Mouse (Mus musculus): ENCODE measurements around the gene Vmn1r116. TPM values are rescaled to one million over a fixed set of nuclear protein-coding genes. Genes with fewer than 3 reads are reported as not detected.
"Not testable (repeated sequence)": the region's sequence is repeated elsewhere in the genome, so short reads cannot be mapped to it uniquely, and the experiment has no call there.

The Vmn1r116 gene
- not detected in 2 replicates for polyA plus RNA-seq (2012)

DNA sequence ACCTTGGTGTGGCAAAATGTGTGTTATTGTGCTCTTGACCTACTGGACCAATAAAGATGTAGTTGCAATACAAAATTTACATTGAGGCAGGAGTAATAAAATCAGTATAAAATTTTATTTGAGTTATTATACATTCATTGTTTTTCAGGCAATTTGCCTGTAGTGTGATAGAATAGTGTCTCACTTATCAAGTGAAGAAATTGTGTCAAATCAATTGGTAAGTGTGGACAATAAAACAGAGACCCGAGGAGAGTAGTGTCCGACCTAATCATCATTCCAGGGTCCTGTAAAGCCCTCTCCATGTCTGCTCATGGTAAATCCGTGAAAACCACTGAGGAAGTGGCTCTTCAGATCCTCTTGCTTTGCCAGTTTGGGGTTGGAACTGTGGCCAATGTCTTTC is at the start of gene Vmn1r116:
Gene Vmn1r116 (plus strand): TSS at position 301 of the 400 bp plus-strand sequence.
- H3K4me1 ChIP-seq (ENCODE audit: control insufficient read depth); H3K4me3 ChIP-seq (replicated peaks); H3K27me3 ChIP-seq (ENCODE audit: control insufficient read depth); H3K36me3 ChIP-seq (ENCODE audit: control insufficient read depth); H3K9me3 ChIP-seq (ENCODE audit: control insufficient read depth, low read length): not testable (repeated sequence)

- not testable (repeated sequence) for H3K9me3 ChIP-seq (ENCODE audit: control insufficient read depth, low read length); H3K4me3 ChIP-seq (replicated peaks); H3K4me1 ChIP-seq (ENCODE audit: control insufficient read depth); H3K36me3 ChIP-seq (ENCODE audit: control insufficient read depth); H3K27me3 ChIP-seq (ENCODE audit: control insufficient read depth)
Observed at GRCm38 (mm10) chr7:20844885-20845284, 27.2 kb upstream of the Vmn1r116 start, which contains the start of gene Vmn1r115. Gene Vmn1r115 (minus strand): TSS chr7:20844985.

DNA sequence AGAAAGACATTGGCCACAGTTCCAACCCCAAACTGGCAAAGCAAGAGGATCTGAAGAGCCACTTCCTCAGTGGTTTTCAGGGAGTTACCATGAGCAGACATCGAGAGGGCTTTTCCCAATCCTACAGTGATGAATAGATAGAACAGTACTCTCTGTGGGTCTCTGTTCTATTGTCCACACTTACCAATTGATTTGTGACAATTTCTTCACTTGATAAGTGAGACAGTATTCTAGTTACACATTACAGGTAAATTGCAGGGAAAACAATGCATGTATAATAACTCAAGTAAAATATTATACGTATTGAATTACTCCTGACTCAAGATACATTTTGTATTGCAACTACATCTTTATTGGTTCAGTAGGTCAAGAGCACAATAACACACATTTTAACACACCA is 12.0 kb downstream of the Vmn1r116 start, which contains the start of gene Vmn1r117:
Gene Vmn1r117 (minus strand): TSS at position 101 of the 400 bp plus-strand sequence.
- not testable (repeated sequence) for H3K36me3 ChIP-seq (ENCODE audit: control insufficient read depth); H3K4me1 ChIP-seq (ENCODE audit: control insufficient read depth); H3K27me3 ChIP-seq (ENCODE audit: control insufficient read depth); H3K9me3 ChIP-seq (ENCODE audit: control insufficient read depth, low read length); H3K4me3 ChIP-seq (replicated peaks)

GRCm38 (mm10) chr7:20912247-20912646 is 40.2 kb downstream of the Vmn1r116 start, which contains the start of gene Vmn1r118:
Gene Vmn1r118 (minus strand): TSS chr7:20912347.
- H3K36me3 ChIP-seq (ENCODE audit: control insufficient read depth); H3K4me1 ChIP-seq (ENCODE audit: control insufficient read depth); H3K9me3 ChIP-seq (ENCODE audit: control insufficient read depth, low read length); H3K4me3 ChIP-seq (replicated peaks); H3K27me3 ChIP-seq (ENCODE audit: control insufficient read depth): not testable (repeated sequence)

Other genes starting within 250 kb of the Vmn1r116 start
- not detected in 2 replicates for gene Vmn1r107, start 203.3 kb upstream of the Vmn1r116 start, polyA plus RNA-seq (2012)
- gene Vmn1r111, start 169.0 kb upstream of the Vmn1r116 start, polyA plus RNA-seq (2012) = not detected in 2 replicates
- gene Gm10668, start 141.6 kb upstream of the Vmn1r116 start, polyA plus RNA-seq (2012) = not detected in 2 replicates
- not detected in 2 replicates for gene Vmn1r112, start 101.1 kb upstream of the Vmn1r116 start, polyA plus RNA-seq (2012)
- not detected in 2 replicates for gene Vmn1r113, start 85.0 kb upstream of the Vmn1r116 start, polyA plus RNA-seq (2012)
- gene Vmn1r114, start 60.1 kb upstream of the Vmn1r116 start, polyA plus RNA-seq (2012) = not detected in 2 replicates
- not detected in 2 replicates for gene Vmn1r115, start 27.3 kb upstream of the Vmn1r116 start, polyA plus RNA-seq (2012)
- gene Vmn1r117, start 11.9 kb downstream of the Vmn1r116 start, polyA plus RNA-seq (2012) = not detected in 2 replicates
- not detected in 2 replicates for gene Vmn1r118, start 40.1 kb downstream of the Vmn1r116 start, polyA plus RNA-seq (2012)
- gene Vmn1r119, start 140.2 kb downstream of the Vmn1r116 start, polyA plus RNA-seq (2012) = not detected in 2 replicates
- not detected in 2 replicates for gene Vmn1r120, start 181.5 kb downstream of the Vmn1r116 start, polyA plus RNA-seq (2012)
- gene Vmn1r121, start 226.3 kb downstream of the Vmn1r116 start, polyA plus RNA-seq (2012) = not detected in 2 replicates